Mouse (Mus musculus): ENCODE measurements around the gene Shd.

- TF ChIP-seq CTCF (IDR thresholded peaks at IDR 0.05; ENCODE audit: insufficient read depth, low read depth, low read length) (no peak), POLR2A (IDR thresholded peaks at IDR 0.05; ENCODE audit: insufficient read depth, low read depth, low read length) (no peak)
Observed at GRCm38 (mm10) chr17:55999794-56000499, 29.7 kb downstream of the Shd start.
